Mouse (Mus musculus) thymus, adult 2 months (tissue): ENCODE data around the gene Dlx4. TPM values are rescaled to one million over a fixed set of nuclear protein-coding genes. Genes with fewer than 3 reads are reported as not detected.

Experiments
- DNase-seq: peaks from one replicate; pipeline ENCODE4 v3.0.0; 2021
- H3K27ac ChIP-seq: fragments of 200-500 bp; 2 replicates; pipeline ENCODE4 v1.5.1; 2012; ENCODE audit warnings: low read length, control low read depth; ENCODE audit not compliant: control insufficient read depth, insufficient read depth
- H3K27me3 ChIP-seq: fragments of 200-500 bp; 2 replicates; pipeline ENCODE4 v1.6.1; 2012; ENCODE audit warnings: mild to moderate bottlenecking, low read length, moderate library complexity, mixed read lengths; ENCODE audit not compliant: control insufficient read depth, insufficient read depth
- H3K36me3 ChIP-seq: fragments of 200-500 bp; 2 replicates; pipeline ENCODE4 v1.6.1; 2012; ENCODE audit warnings: mild to moderate bottlenecking, low read length, moderate library complexity; ENCODE audit not compliant: control insufficient read depth, insufficient read depth
- H3K4me1 ChIP-seq: fragments of 200-500 bp; replicated peaks from 2 replicates; pipeline ENCODE4 v1.6.1; 2012; ENCODE audit warnings: low read length; ENCODE audit not compliant: control insufficient read depth, insufficient read depth
- H3K4me3 ChIP-seq: fragments of 200-500 bp; 2 replicates; pipeline ENCODE4 v1.5.1; 2012; ENCODE audit warnings: mild to moderate bottlenecking, low read length, control low read depth, moderate library complexity; ENCODE audit not compliant: control insufficient read depth, insufficient read depth
- CTCF ChIP-seq: fragments of 200-500 bp; IDR thresholded peaks from 2 replicates; pipeline ENCODE4 v1.5.1; 2012; ENCODE audit warnings: mild to moderate bottlenecking, control low read depth, low read length, moderate library complexity, borderline replicate concordance; ENCODE audit not compliant: control insufficient read depth, poor library complexity, insufficient read depth; ENCODE audit errors: extremely low read depth
- POLR2A ChIP-seq: fragments of 200-500 bp; IDR thresholded peaks from 2 replicates; pipeline ENCODE4 v1.6.1; 2012; ENCODE audit warnings: mild to moderate bottlenecking, low read length, control low read depth, moderate library complexity; ENCODE audit not compliant: control insufficient read depth, poor library complexity, insufficient read depth; ENCODE audit errors: extremely low read depth
- WGBS: fragments of 180-500 bp; shearing (Covaris S2); methylation state at CpG from one replicate; pipeline ENCODE4 v1.1.7; 2018; 5-methylcytosine and 5-hydroxymethylcytosine counted together
- polyA plus RNA-seq: library from polyadenylated mRNA; depleted of rRNA; stranded (reverse); fragments of >200 nt; gene quantifications from 2 replicates; pipeline ENCODE4 v1.2.3, GENCODE M21; 2012

The Dlx4 gene
- polyA plus RNA-seq, 1 experiment: 0.34 TPM

- TF ChIP-seq POLR2A: no peak
- no peak for TF ChIP-seq CTCF
- Histone ChIP-seq H3K27me3 (no peaks in the 10 kb centered on the region), H3K4me1 (no peaks in the 10 kb centered on the region), H3K36me3 (no peaks in the 10 kb centered on the region), H3K27ac (no peak overlapping the region), H3K4me3 (no peak overlapping the region)
- 9% methylated on average over 6 of the region's 6 CpGs for WGBS
- DNase-seq: no peak
These were observed 12.7 kb downstream of the Dlx4 start for GRCm38 (mm10) chr11:95133321-95133720.

GRCm38 (mm10) chr11:95130668-95131252, 15.3 kb downstream of the Dlx4 start:
- Histone ChIP-seq H3K4me3 (no peak overlapping the region), H3K36me3 (no peaks in the 10 kb centered on the region), H3K4me1 (peaks cover 6% of the 10 kb centered on the region), H3K27me3 (no peaks in the 10 kb centered on the region), H3K27ac (no peak overlapping the region)
- TF ChIP-seq CTCF (no peak), POLR2A (no peak)
- WGBS: 81% methylated on average over 17 of the region's 17 CpGs
- DNase-seq: no peak

GRCm38 (mm10) chr11:95128359-95128758, 17.7 kb downstream of the Dlx4 start:
- Histone ChIP-seq H3K27me3 (no peaks in the 10 kb centered on the region; the same call in 1 of the 2 replicates), H3K36me3 (no peaks in the 10 kb centered on the region), H3K4me1 (peaks cover 6% of the 10 kb centered on the region), H3K27ac (no peak overlapping the region), H3K4me3 (no peak overlapping the region)
- no peak for DNase-seq
- 85% methylated on average over 11 of the region's 11 CpGs for WGBS
- no peak for TF ChIP-seq CTCF
- no peak for TF ChIP-seq POLR2A

GRCm38 (mm10) chr11:95126272-95127245, 19.5 kb downstream of the Dlx4 start:
- H3K4me1 ChIP-seq: peaks cover 6% of the 10 kb centered on the region
- no peak for TF ChIP-seq POLR2A
- no peak for TF ChIP-seq CTCF
- no peak for DNase-seq
- H3K36me3 ChIP-seq: no peaks in the 10 kb centered on the region
- 3% methylated on average over 20 of the region's 20 CpGs for WGBS
- no peak overlapping the region for H3K4me3 ChIP-seq
- H3K27ac ChIP-seq: no peak overlapping the region
- peaks cover 6% of the 10 kb centered on the region; the same call in 1 of the 2 replicates for H3K27me3 ChIP-seq

- H3K27me3 ChIP-seq: peaks cover 14% of the 10 kb centered on the region; the same call in 1 of the 2 replicates
- 26% methylated on average over 7 of the region's 7 CpGs for whole genome bisulfite sequencing
- DNase-seq: no peak
- TF ChIP-seq POLR2A (no peak), CTCF (no peak)
- H3K4me3 ChIP-seq: no peak overlapping the region
- H3K36me3 ChIP-seq: no peaks in the 10 kb centered on the region
- peaks cover 6% of the 10 kb centered on the region for H3K4me1 ChIP-seq
- no peak overlapping the region for H3K27ac ChIP-seq
These were observed 20.6 kb downstream of the Dlx4 start for GRCm38 (mm10) chr11:95125366-95125948.

GRCm38 (mm10) chr11:95122100-95122489, 24.0 kb downstream of the Dlx4 start:
- no peaks in the 10 kb centered on the region for H3K36me3 ChIP-seq
- peaks cover 28% of the 10 kb centered on the region for H3K27me3 ChIP-seq
- TF ChIP-seq CTCF (no peak), POLR2A (no peak)
- no peak overlapping the region for H3K27ac ChIP-seq
- DNase-seq: no peak
- WGBS: 83% methylated on average over 6 of the region's 6 CpGs
- H3K4me3 ChIP-seq: no peak overlapping the region
- peaks cover 6% of the 10 kb centered on the region for H3K4me1 ChIP-seq
